Mouse (Mus musculus): ENCODE measurements around the gene Rab1b.

Gene Rab1b

GRCm38 (mm10) chr19:5049325-5049724 is 57.5 kb downstream of the Rab1b start:
- no peak for DNase-seq
